Mouse (Mus musculus) limb, embryonic 14.5 days (tissue): Measurements from ENCODE around the gene Pgap3. TPM values are rescaled to one million over a fixed set of nuclear protein-coding genes. Genes with fewer than 3 reads are reported as not detected.

Source experiments
- ATAC-seq: fragments of 200-750 bp; cut with Nextera tagmentation; 2 replicates; pipeline ENCODE4 v1.8.0; 2017; ENCODE audit warnings: low read depth, moderate number of reproducible peaks, moderate TSS enrichment; ENCODE audit not compliant: low FRiP score
- DNase-seq: peaks from one replicate; pipeline ENCODE4 v3.0.0-alpha.2; 2015; ENCODE audit warnings: low spot score
- H3K27ac ChIP-seq: fragments of 300-500 bp; sonication (generic); replicated peaks from 2 replicates; pipeline ENCODE4 v1.5.1; 2014; ENCODE audit warnings: low read depth, mild to moderate bottlenecking, low read length, moderate library complexity, mixed read lengths
- H3K27me3 ChIP-seq: fragments of 300-500 bp; sonication (generic); 2 replicates; pipeline ENCODE4 v1.6.1; 2014; ENCODE audit warnings: low read length, mixed read lengths; ENCODE audit not compliant: control insufficient read depth, insufficient read depth
- H3K36me3 ChIP-seq: fragments of 300-500 bp; sonication (generic); 2 replicates; pipeline ENCODE4 v1.6.1; 2014; ENCODE audit warnings: mild to moderate bottlenecking, low read length, moderate library complexity, mixed read lengths; ENCODE audit not compliant: control insufficient read depth, insufficient read depth
- H3K4me1 ChIP-seq: fragments of 300-500 bp; sonication (generic); 2 replicates; pipeline ENCODE4 v1.6.1; 2014; ENCODE audit warnings: antibody characterized with exemption, low read length, mixed read lengths; ENCODE audit not compliant: control insufficient read depth, insufficient read depth
- H3K4me2 ChIP-seq: fragments of 300-500 bp; sonication (generic); replicated peaks from 2 replicates; pipeline ENCODE4 v1.6.1; 2014; ENCODE audit warnings: low read depth, mild to moderate bottlenecking, low read length, moderate library complexity; ENCODE audit not compliant: severe bottlenecking
- H3K4me3 ChIP-seq: fragments of 300-500 bp; sonication (generic); replicated peaks from 2 replicates; pipeline ENCODE4 v1.5.1; 2014; ENCODE audit warnings: low read length
- H3K9ac ChIP-seq: fragments of 300-500 bp; sonication (generic); 2 replicates; pipeline ENCODE4 v1.6.1; 2014; ENCODE audit warnings: mild to moderate bottlenecking, low read depth, low read length, moderate library complexity; ENCODE audit not compliant: severe bottlenecking
- H3K9me3 ChIP-seq: fragments of 300-500 bp; sonication (generic); 2 replicates; pipeline ENCODE4 v1.6.1; 2016; ENCODE audit warnings: low read length; ENCODE audit not compliant: control insufficient read depth
- POLR2A ChIP-seq: fragments of 200-500 bp; IDR thresholded peaks from 2 replicates; pipeline ENCODE4 v1.8.0; 2012; ENCODE audit warnings: inconsistent platforms, mild to moderate bottlenecking, moderate library complexity, borderline replicate concordance; ENCODE audit not compliant: insufficient read depth, insufficient read length; ENCODE audit errors: extremely low read depth
- WGBS: fragments of 180-500 bp; shearing (Covaris S2); extraction: QIAGEN DNeasy Blood & Tissue Kit; methylation state at CpG from one replicate; pipeline ENCODE4 v1.1.7; 2014; 5-methylcytosine and 5-hydroxymethylcytosine counted together
- polyA plus RNA-seq, 2 experiments: library from polyadenylated mRNA; depleted of rRNA in 1 of 2; stranded (reverse) in 1 of 2; unstranded in 1 of 2; fragments of >200 nt; fragmentation: Nextera tagmentation in 1 of 2; extraction: Ambion mirVana in 1 of 2; gene quantifications; 2 replicates each; pipeline versions ENCODE4 v1.2.1 to v1.2.3; 2012 to 2014

The Pgap3 gene
- 19.2 and 24.2 TPM in 2 replicates for polyA plus RNA-seq (2012; rRNA removed)
- polyA plus RNA-seq (2014; fragmentation: Nextera tagmentation; extraction: Ambion mirVana) = 9.2 and 11.4 TPM in 2 replicates

DNA sequence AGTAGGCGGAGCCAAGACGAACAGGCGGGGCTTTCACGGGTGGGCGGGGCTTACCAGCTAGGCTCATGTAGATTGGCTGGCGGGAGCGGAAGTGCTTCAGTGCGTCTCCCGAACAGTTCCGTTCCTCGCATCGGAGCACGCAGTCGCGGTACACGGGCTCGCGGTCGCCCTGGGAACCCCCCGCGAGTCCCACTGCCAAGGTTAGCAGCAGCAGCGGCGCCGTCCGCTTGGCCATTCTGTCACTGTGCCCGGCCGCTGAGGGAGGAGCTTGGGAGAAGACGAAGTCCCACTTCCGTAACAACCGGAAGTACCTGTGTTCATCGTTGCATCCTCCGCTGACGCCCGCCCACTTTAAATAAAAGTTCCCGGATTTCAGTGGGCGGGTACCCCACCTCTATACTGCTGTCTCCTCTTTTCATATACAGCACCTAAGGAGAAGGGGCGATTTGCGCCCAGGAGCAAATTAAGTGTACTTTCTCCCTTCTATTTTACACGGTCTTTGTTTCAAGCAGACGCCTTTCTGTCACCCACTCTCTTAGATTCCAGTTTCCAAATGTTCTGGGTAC, at the start of gene Pgap3:
TSS of gene Pgap3 (minus strand) at position 330 of the 566 bp plus-strand sequence.
- Histone ChIP-seq H3K27me3 (no peaks in the 10 kb centered on the region), H3K27ac (peak within 1 kb of the TSS; percentile 86), H3K36me3 (no peaks in the 10 kb centered on the region), H3K9me3 (no peaks in the 10 kb centered on the region), H3K4me1 (peaks cover 4% of the 10 kb centered on the region; the same call in 1 of the 2 replicates), H3K9ac (peak within 1 kb of the TSS; percentile 62), H3K4me2 (peak within 1 kb of the TSS; percentile 67), H3K4me3 (peak within 1 kb of the TSS; percentile 52)
- peak; percentile 33; the same call in 1 of the 2 replicates for TF ChIP-seq POLR2A
- ATAC-seq (peak; percentile 95), DNase-seq (peak; percentile 93)
- WGBS = 3% methylated on average over 33 of the region's 40 CpGs

DNA sequence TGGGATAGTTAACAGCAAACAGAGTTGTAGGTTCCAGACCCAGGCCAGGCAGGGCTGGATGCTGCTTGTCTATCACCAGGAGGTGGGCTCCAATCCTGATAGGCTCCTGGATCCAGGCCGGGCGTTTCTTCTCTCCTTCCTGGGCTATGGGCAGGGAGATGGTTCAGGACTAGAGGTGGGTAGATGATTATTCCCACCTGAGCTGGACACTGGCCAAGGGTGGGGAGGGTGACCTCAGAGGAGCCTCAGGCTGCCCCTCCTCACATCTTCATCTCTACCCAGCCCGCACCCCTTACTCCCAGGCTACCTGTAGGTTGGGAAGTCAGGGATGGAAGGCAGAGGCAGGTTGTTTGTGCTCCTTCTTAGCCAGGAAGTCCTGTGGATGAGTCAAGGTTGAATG, 49.1 kb upstream of the Pgap3 start:
- no peak for ATAC-seq
- H3K4me1 ChIP-seq = peaks cover 7% of the 10 kb centered on the region; the same call in 1 of the 2 replicates
- no peaks in the 10 kb centered on the region for H3K9me3 ChIP-seq
- no peak overlapping the region for H3K4me2 ChIP-seq
- no peak overlapping the region for H3K4me3 ChIP-seq
- DNase-seq = no peak
- no peak for TF ChIP-seq POLR2A
- H3K27me3 ChIP-seq = peaks cover 13% of the 10 kb centered on the region; the same call in 1 of the 2 replicates
- no peak overlapping the region for H3K27ac ChIP-seq
- 92% methylated on average over 3 of the region's 3 CpGs for WGBS
- H3K9ac ChIP-seq = no peak overlapping the region
- H3K36me3 ChIP-seq = no peaks in the 10 kb centered on the region

DNA sequence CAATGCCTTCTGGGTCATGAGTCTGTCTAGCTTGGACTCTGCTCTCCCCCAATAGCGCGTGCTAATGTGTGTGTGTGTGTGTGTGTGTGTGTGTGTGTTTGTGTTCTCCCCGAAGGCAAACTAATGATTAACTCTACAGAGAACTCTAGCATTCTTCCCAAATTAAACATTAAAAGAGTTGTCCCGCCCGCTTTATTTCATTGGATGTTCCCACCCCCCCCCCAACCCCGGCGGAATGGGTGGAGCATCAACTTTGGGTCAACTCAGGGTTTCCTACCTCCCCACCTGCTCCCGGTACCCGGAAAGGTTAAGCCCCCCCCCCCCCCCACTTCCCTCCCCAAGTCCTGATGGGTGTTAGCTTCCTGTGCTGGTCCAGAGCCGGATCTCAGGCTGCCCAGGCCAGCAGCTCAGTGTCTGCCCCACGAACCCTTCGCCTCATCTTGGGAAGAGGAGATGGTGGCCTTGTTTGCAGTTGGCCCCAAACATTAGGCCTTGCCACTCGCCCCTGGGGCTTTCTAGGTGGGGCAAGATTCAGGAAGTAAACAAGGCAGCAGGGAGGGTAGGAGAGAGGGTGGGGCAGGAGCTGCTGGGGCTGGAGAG, 48.0 kb upstream of the Pgap3 start:
- peaks cover 7% of the 10 kb centered on the region; the same call in 1 of the 2 replicates for H3K4me1 ChIP-seq
- DNase-seq = no peak
- no peak for ATAC-seq
- TF ChIP-seq POLR2A = no peak
- H3K4me3 ChIP-seq = no peak overlapping the region
- H3K4me2 ChIP-seq = peak overlapping the region; percentile 24; the same call in 1 of the 2 replicates
- no peak overlapping the region for H3K27ac ChIP-seq
- no peaks in the 10 kb centered on the region for H3K36me3 ChIP-seq
- WGBS = 30% methylated on average over 13 of the region's 13 CpGs
- no peak overlapping the region for H3K9ac ChIP-seq
- no peaks in the 10 kb centered on the region for H3K9me3 ChIP-seq
- H3K27me3 ChIP-seq = peaks cover 13% of the 10 kb centered on the region; the same call in 1 of the 2 replicates

DNA sequence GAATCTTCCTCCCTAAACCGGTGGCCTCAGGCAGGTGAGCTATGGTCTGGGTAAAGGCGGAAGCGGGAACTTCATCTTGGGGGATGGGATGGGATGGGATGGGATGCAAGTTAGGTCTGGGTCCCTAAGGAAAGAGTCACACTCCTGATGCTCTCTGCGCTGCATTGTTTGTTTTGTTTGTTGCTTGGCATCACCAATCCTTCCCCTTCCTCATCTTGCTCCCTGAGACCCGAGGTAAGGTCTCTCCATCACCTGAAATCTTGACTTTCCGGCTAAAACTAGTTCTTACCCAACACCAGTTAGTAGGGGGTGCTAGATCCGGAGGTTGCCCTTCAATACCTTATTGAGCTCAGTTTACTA, 47.2 kb upstream of the Pgap3 start:
- no peak overlapping the region for H3K27ac ChIP-seq
- H3K4me2 ChIP-seq = peak overlapping the region; percentile 24
- no peak for ATAC-seq
- TF ChIP-seq POLR2A = no peak
- H3K4me1 ChIP-seq = peaks cover 7% of the 10 kb centered on the region; the same call in 1 of the 2 replicates
- H3K4me3 ChIP-seq = peak overlapping the region; percentile 22
- no peak overlapping the region for H3K9ac ChIP-seq
- DNase-seq = no peak
- H3K9me3 ChIP-seq = no peaks in the 10 kb centered on the region
- no peaks in the 10 kb centered on the region for H3K36me3 ChIP-seq
- peaks cover 13% of the 10 kb centered on the region; the same call in 1 of the 2 replicates for H3K27me3 ChIP-seq
- 13% methylated on average over 7 of the region's 7 CpGs for WGBS

DNA sequence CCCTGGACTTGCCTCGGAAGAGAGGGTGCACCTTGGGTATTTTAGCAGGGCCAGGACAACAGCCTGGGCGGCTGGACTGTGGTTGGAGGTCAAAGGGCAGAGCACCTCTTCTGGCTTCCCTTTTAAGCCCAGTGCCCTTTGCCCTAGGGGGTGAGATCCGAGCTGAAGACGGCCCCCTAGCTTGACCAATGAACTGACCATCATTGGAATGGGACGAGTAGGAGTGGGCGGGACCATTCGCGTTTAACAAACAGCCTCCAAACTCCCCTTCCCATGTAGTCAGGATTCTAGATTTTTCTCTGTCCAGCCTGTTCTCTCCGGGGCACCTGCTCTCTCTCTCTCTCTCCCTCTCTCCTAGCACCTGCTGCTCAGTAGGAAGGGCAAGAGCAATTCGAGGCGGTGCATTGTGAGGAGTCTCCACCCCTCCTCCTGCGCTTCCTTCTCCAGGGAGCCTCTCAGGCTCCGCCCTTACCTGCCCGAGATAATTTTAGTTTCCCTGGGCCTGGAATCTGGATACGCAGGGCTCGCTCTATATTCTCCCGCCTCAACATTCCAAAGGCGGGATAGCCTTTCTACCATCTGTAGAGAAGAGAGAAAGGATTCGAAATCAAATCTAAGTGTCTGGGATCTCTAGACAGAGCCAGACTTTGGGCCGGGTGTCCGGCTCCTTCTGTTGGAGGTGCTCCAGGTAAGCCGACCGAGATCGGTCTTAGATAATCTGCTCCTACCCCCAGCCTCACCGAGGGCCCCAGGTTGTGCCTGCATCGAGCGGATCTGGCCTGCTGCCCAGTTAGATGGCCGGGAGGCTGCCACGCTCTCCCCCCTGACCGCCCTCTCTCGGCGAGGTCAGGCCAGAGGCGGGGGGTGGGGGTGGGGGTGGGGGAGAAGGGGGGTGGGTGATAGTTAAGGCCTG, 46.5 kb upstream of the Pgap3 start:
- peak overlapping the region; percentile 25; the same call in 1 of the 2 replicates for H3K9ac ChIP-seq
- peaks cover 7% of the 10 kb centered on the region; the same call in 1 of the 2 replicates for H3K4me1 ChIP-seq
- H3K27me3 ChIP-seq = peaks cover 13% of the 10 kb centered on the region; the same call in 1 of the 2 replicates
- H3K4me2 ChIP-seq = peak overlapping the region; percentile 24
- no peaks in the 10 kb centered on the region for H3K36me3 ChIP-seq
- no peaks in the 10 kb centered on the region for H3K9me3 ChIP-seq
- no peak for DNase-seq
- WGBS = 4% methylated on average over 32 of the region's 33 CpGs
- TF ChIP-seq POLR2A = no peak
- no peak overlapping the region for H3K27ac ChIP-seq
- peak overlapping the region; percentile 22 for H3K4me3 ChIP-seq
- no peak for ATAC-seq
